Mouse (Mus musculus) cerebellum, adult 2 months (tissue): ENCODE measurements around the gene Atp13a2. TPM values are rescaled to one million over a fixed set of nuclear protein-coding genes. Genes with fewer than 3 reads are reported as not detected.

Source experiments
- DNase-seq, 2 experiments: peaks; one replicate each; pipeline ENCODE4 v3.0.0; 2021
- H3K27ac ChIP-seq: fragments of 200-500 bp; 2 replicates; pipeline ENCODE4 v1.5.1; 2012; ENCODE audit warnings: low read length, control low read depth, inconsistent platforms; ENCODE audit not compliant: insufficient read depth
- H3K27me3 ChIP-seq: fragments of 200-500 bp; 2 replicates; pipeline ENCODE4 v1.6.1; 2012; ENCODE audit warnings: inconsistent platforms, mild to moderate bottlenecking, low read length, moderate library complexity; ENCODE audit not compliant: control insufficient read depth, insufficient read depth
- H3K4me1 ChIP-seq: fragments of 200-500 bp; 2 replicates; pipeline ENCODE4 v1.6.1; 2011; ENCODE audit warnings: low read length; ENCODE audit not compliant: control insufficient read depth, insufficient read depth
- H3K4me3 ChIP-seq: fragments of 200-500 bp; replicated peaks from 2 replicates; pipeline ENCODE3; 2011; ENCODE audit warnings: mild to moderate bottlenecking, low read depth, low read length, control low read depth; ENCODE audit not compliant: insufficient read depth
- CTCF ChIP-seq: fragments of 200-500 bp; IDR thresholded peaks from 2 replicates; pipeline ENCODE4 v1.5.1; 2011; ENCODE audit warnings: low read depth, mild to moderate bottlenecking, control low read depth, low read length, moderate library complexity, borderline replicate concordance; ENCODE audit not compliant: insufficient read depth
- POLR2A ChIP-seq: fragments of 200-500 bp; IDR thresholded peaks from 2 replicates; pipeline ENCODE4 v1.6.1; 2011; ENCODE audit warnings: low read length, control low read depth, borderline replicate concordance; ENCODE audit not compliant: insufficient read depth
- WGBS: fragments of 180-500 bp; shearing (Covaris S2); methylation state at CpG from one replicate; pipeline ENCODE4 v1.1.7; 2018; 5-methylcytosine and 5-hydroxymethylcytosine counted together
- polyA plus RNA-seq: library from polyadenylated mRNA; depleted of rRNA; stranded (reverse); fragments of >200 nt; gene quantifications from 2 replicates; pipeline ENCODE4 v1.2.3, GENCODE M21; 2012

The Atp13a2 gene
- polyA plus RNA-seq, 1 experiment, result 198 TPM

- DNase-seq, result no peak
- H3K27me3 ChIP-seq, result no peaks in the 10 kb centered on the region
- TF ChIP-seq POLR2A, result no peak
- no peak for TF ChIP-seq CTCF
- H3K27ac ChIP-seq, result no peak overlapping the region
- peaks cover 14% of the 10 kb centered on the region for H3K4me1 ChIP-seq
- WGBS, result 87% methylated on average over 7 of the region's 7 CpGs
- no peak overlapping the region for H3K4me3 ChIP-seq
These were observed 27.5 kb upstream of the Atp13a2 start for GRCm38 (mm10) chr4:140959128-140959679.

- TF ChIP-seq POLR2A (no peak), CTCF (no peak)
- H3K27me3 ChIP-seq, result no peaks in the 10 kb centered on the region
- no peak overlapping the region for H3K4me3 ChIP-seq
- no peak overlapping the region; the same call in 1 of the 2 replicates for H3K27ac ChIP-seq
- WGBS, result 86% methylated on average over 10 of the region's 10 CpGs
- H3K4me1 ChIP-seq, result peaks cover 14% of the 10 kb centered on the region
- DNase-seq, result no peak
These were observed 26.8 kb upstream of the Atp13a2 start for GRCm38 (mm10) chr4:140959715-140960479.

- DNase-seq, result peak; percentile 96 to 99
- under 1% methylated on average over 37 of the region's 37 CpGs for WGBS
- Histone ChIP-seq H3K27me3 (no peaks in the 10 kb centered on the region), H3K4me3 (peak within 1 kb of the TSS; percentile 83), H3K4me1 (peaks cover 14% of the 10 kb centered on the region), H3K27ac (peak within 1 kb of the TSS; percentile 94)
- peak; percentile 46; the same call in 1 of the 2 replicates for TF ChIP-seq POLR2A
- no peak for TF ChIP-seq CTCF
These were observed 25.7 kb upstream of the Atp13a2 start, which contains the start of gene Sdhb for GRCm38 (mm10) chr4:140960781-140961466. Gene Sdhb, plus strand, starts transcription at chr4:140961203.

GRCm38 (mm10) chr4:140961467-140962206 lies 25.0 kb upstream of the Atp13a2 start:
- Histone ChIP-seq H3K27ac (peak overlapping the region; percentile 94), H3K27me3 (no peaks in the 10 kb centered on the region), H3K4me1 (peaks cover 14% of the 10 kb centered on the region), H3K4me3 (peak overlapping the region; percentile 83)
- no peak for DNase-seq
- WGBS, result under 1% methylated on average over 38 of the region's 38 CpGs
- no peak for TF ChIP-seq POLR2A
- no peak for TF ChIP-seq CTCF

- peak overlapping the region; percentile 83 for H3K4me3 ChIP-seq
- H3K4me1 ChIP-seq, result peaks cover 14% of the 10 kb centered on the region
- H3K27me3 ChIP-seq, result no peaks in the 10 kb centered on the region
- no peak for DNase-seq
- no peak for TF ChIP-seq CTCF
- TF ChIP-seq POLR2A, result no peak
- H3K27ac ChIP-seq, result no peak overlapping the region
- WGBS, result 57% methylated on average over 8 of the region's 8 CpGs
These were observed 24.3 kb upstream of the Atp13a2 start for GRCm38 (mm10) chr4:140962207-140962909.

GRCm38 (mm10) chr4:140962950-140963349 lies 23.7 kb upstream of the Atp13a2 start:
- H3K27ac ChIP-seq, result no peak overlapping the region
- no peak overlapping the region for H3K4me3 ChIP-seq
- peak in 1 of 2 experiments; percentile 41 for DNase-seq
- TF ChIP-seq POLR2A, result no peak
- TF ChIP-seq CTCF, result no peak
- H3K27me3 ChIP-seq, result no peaks in the 10 kb centered on the region
- peaks cover 14% of the 10 kb centered on the region for H3K4me1 ChIP-seq
- 22% methylated on average over 5 of the region's 5 CpGs for WGBS

GRCm38 (mm10) chr4:140963941-140964597 lies 22.6 kb upstream of the Atp13a2 start:
- 70% methylated on average over 9 of the region's 9 CpGs for WGBS
- H3K27me3 ChIP-seq, result no peaks in the 10 kb centered on the region
- no peak for DNase-seq
- H3K4me3 ChIP-seq, result no peak overlapping the region
- TF ChIP-seq CTCF, result no peak
- no peak for TF ChIP-seq POLR2A
- no peak overlapping the region for H3K27ac ChIP-seq
- peaks cover 14% of the 10 kb centered on the region for H3K4me1 ChIP-seq
